Mouse (Mus musculus) ES-Bruce4 (cell line): ENCODE results near the gene Map2k5.

Experiments used
- CTCF ChIP-seq: IDR thresholded peaks from one replicate; pipeline ENCODE4 v1.8.1; 2011; ENCODE audit warnings: low read depth, low read length
- EP300 ChIP-seq: IDR thresholded peaks from 2 replicates; pipeline ENCODE4 v1.6.1; 2011; ENCODE audit warnings: low read depth, low read length; ENCODE audit not compliant: insufficient read depth
- POLR2A ChIP-seq: IDR thresholded peaks from one replicate; pipeline ENCODE4 v1.8.1; 2011; ENCODE audit warnings: low read length; ENCODE audit not compliant: insufficient read depth

- TF ChIP-seq POLR2A (no peak), CTCF (no peak), EP300 (no peak)
Measured at GRCm38 (mm10) chr9:63293781-63294480, 83.8 kb downstream of the Map2k5 start.
